Mouse (Mus musculus): ENCODE results near the gene Ghsr. TPM values are rescaled to one million over a fixed set of nuclear protein-coding genes. Genes with fewer than 3 reads are reported as not detected.
"Not testable (repeated sequence)": the region's sequence is repeated elsewhere in the genome, so short reads cannot be mapped to it uniquely, and the experiment has no call there.

Ghsr gene
- polyA plus RNA-seq, 1 experiment: not detected

GRCm38 (mm10) chr3:27377935-27378334, 6.8 kb downstream of the Ghsr start:
- no peak overlapping the region for H3ac ChIP-seq (ENCODE audit: control insufficient read depth, insufficient read length, low read depth)
- no peaks in the 10 kb centered on the region for H3K79me3 ChIP-seq (ENCODE audit: low read depth)
- no peaks in the 10 kb centered on the region for H3K79me2 ChIP-seq (ENCODE audit: control insufficient read depth, insufficient read depth)
- no peak for TF ChIP-seq MYOG (IDR thresholded peaks at IDR 0.05; ENCODE audit: control insufficient read depth, extremely low read depth, insufficient read length)
- no peak for TF ChIP-seq USF1 (IDR thresholded peaks at IDR 0.05; ENCODE audit: low read depth)
- TF ChIP-seq CEBPB (IDR thresholded peaks at IDR 0.05; ENCODE audit: low read depth): no peak
- TF ChIP-seq CTCF (IDR thresholded peaks at IDR 0.05; ENCODE audit: control insufficient read depth, insufficient read depth, insufficient read length): no peak
- TF ChIP-seq MAX (IDR thresholded peaks at IDR 0.05): no peak
- H3K4me3 ChIP-seq (ENCODE audit: insufficient read depth, poor library complexity, severe bottlenecking): no peak overlapping the region
- H3K36me3 ChIP-seq (ENCODE audit: control insufficient read depth, insufficient read depth): no peaks in the 10 kb centered on the region
- H3K27me3 ChIP-seq (ENCODE audit: control insufficient read depth, insufficient read depth, insufficient read length): peaks cover 12% of the 10 kb centered on the region

GRCm38 (mm10) chr3:27384836-27385235, 13.7 kb downstream of the Ghsr start:
- Histone ChIP-seq H3K27me3 (ENCODE audit: control insufficient read depth, insufficient read depth, insufficient read length) (peaks cover 17% of the 10 kb centered on the region), H3K79me3 (ENCODE audit: low read depth) (no peaks in the 10 kb centered on the region), H3K79me2 (ENCODE audit: control insufficient read depth, insufficient read depth) (no peaks in the 10 kb centered on the region), H3K4me3 (ENCODE audit: insufficient read depth, poor library complexity, severe bottlenecking) (no peak overlapping the region), H3K36me3 (ENCODE audit: control insufficient read depth, insufficient read depth) (no peaks in the 10 kb centered on the region), H3ac (ENCODE audit: control insufficient read depth, insufficient read length, low read depth) (no peak overlapping the region)
- TF ChIP-seq MAX (IDR thresholded peaks at IDR 0.05): no peak
- no peak for TF ChIP-seq CTCF (IDR thresholded peaks at IDR 0.05; ENCODE audit: control insufficient read depth, insufficient read depth, insufficient read length)
- TF ChIP-seq MYOG (IDR thresholded peaks at IDR 0.05; ENCODE audit: control insufficient read depth, extremely low read depth, insufficient read length): no peak
- no peak for TF ChIP-seq CEBPB (IDR thresholded peaks at IDR 0.05; ENCODE audit: low read depth)
- no peak for TF ChIP-seq MYOD1 (IDR thresholded peaks at IDR 0.05; ENCODE audit: control insufficient read depth, insufficient read length, low read depth)
- TF ChIP-seq FOSL1 (IDR thresholded peaks at IDR 0.05; ENCODE audit: insufficient read depth, low read length, poor library complexity, severe bottlenecking): no peak
- TF ChIP-seq USF1 (IDR thresholded peaks at IDR 0.05; ENCODE audit: low read depth): no peak

GRCm38 (mm10) chr3:27389923-27390322, 18.8 kb downstream of the Ghsr start:
- TF ChIP-seq MYOG (IDR thresholded peaks at IDR 0.05; ENCODE audit: control insufficient read depth, extremely low read depth, insufficient read length): no peak
- H3K79me3 ChIP-seq (ENCODE audit: low read depth): no peaks in the 10 kb centered on the region
- H3K79me2 ChIP-seq (ENCODE audit: control insufficient read depth, insufficient read depth): no peaks in the 10 kb centered on the region
- no peak overlapping the region for H3ac ChIP-seq (ENCODE audit: control insufficient read depth, insufficient read length, low read depth)
- no peaks in the 10 kb centered on the region for H3K27me3 ChIP-seq (ENCODE audit: control insufficient read depth, insufficient read depth, insufficient read length)
- no peak overlapping the region for H3K4me3 ChIP-seq (ENCODE audit: insufficient read depth, poor library complexity, severe bottlenecking)
- H3K36me3 ChIP-seq (ENCODE audit: control insufficient read depth, insufficient read depth): no peaks in the 10 kb centered on the region

- H3K27me3 ChIP-seq (ENCODE audit: control insufficient read depth, insufficient read depth, insufficient read length); H3ac ChIP-seq (ENCODE audit: control insufficient read depth, insufficient read length, low read depth); H3K79me2 ChIP-seq (ENCODE audit: control insufficient read depth, insufficient read depth); H3K4me3 ChIP-seq (ENCODE audit: insufficient read depth, poor library complexity, severe bottlenecking); H3K79me3 ChIP-seq (ENCODE audit: low read depth); H3K36me3 ChIP-seq (ENCODE audit: control insufficient read depth, insufficient read depth): not testable (repeated sequence)
Observed at GRCm38 (mm10) chr3:27400996-27401395, 29.8 kb downstream of the Ghsr start.

GRCm38 (mm10) chr3:27406440-27406839, 35.3 kb downstream of the Ghsr start:
- TF ChIP-seq CEBPB (IDR thresholded peaks at IDR 0.05; ENCODE audit: low read depth) (no peak), MAX (IDR thresholded peaks at IDR 0.05) (no peak), USF1 (IDR thresholded peaks at IDR 0.05; ENCODE audit: low read depth) (no peak)

GRCm38 (mm10) chr3:27408564-27408963, 37.4 kb downstream of the Ghsr start:
- H3K27me3 ChIP-seq (ENCODE audit: control insufficient read depth, insufficient read depth, insufficient read length): no peaks in the 10 kb centered on the region
- H3K79me2 ChIP-seq (ENCODE audit: control insufficient read depth, insufficient read depth): no peaks in the 10 kb centered on the region
- no peak overlapping the region for H3ac ChIP-seq (ENCODE audit: control insufficient read depth, insufficient read length, low read depth)
- H3K36me3 ChIP-seq (ENCODE audit: control insufficient read depth, insufficient read depth): no peaks in the 10 kb centered on the region
- no peak for TF ChIP-seq USF1 (IDR thresholded peaks at IDR 0.05; ENCODE audit: low read depth)
- H3K79me3 ChIP-seq (ENCODE audit: low read depth): no peaks in the 10 kb centered on the region
- no peak overlapping the region for H3K4me3 ChIP-seq (ENCODE audit: insufficient read depth, poor library complexity, severe bottlenecking)

More at GRCm38 (mm10) chr3:27406440-27406839, 35.3 kb downstream of the Ghsr start:
- Histone ChIP-seq H3K4me3 (ENCODE audit: insufficient read depth, poor library complexity, severe bottlenecking) (no peak overlapping the region), H3K27me3 (ENCODE audit: control insufficient read depth, insufficient read depth, insufficient read length) (peaks cover 1% of the 10 kb centered on the region), H3ac (ENCODE audit: control insufficient read depth, insufficient read length, low read depth) (no peak overlapping the region), H3K79me3 (ENCODE audit: low read depth) (no peaks in the 10 kb centered on the region), H3K79me2 (ENCODE audit: control insufficient read depth, insufficient read depth) (no peaks in the 10 kb centered on the region), H3K36me3 (ENCODE audit: control insufficient read depth, insufficient read depth) (no peaks in the 10 kb centered on the region)

GRCm38 (mm10) chr3:27411286-27411685, 40.1 kb downstream of the Ghsr start:
- TF ChIP-seq CEBPB (IDR thresholded peaks at IDR 0.05; ENCODE audit: low read depth): no peak
- TF ChIP-seq MAX (IDR thresholded peaks at IDR 0.05): no peak
- TF ChIP-seq MYOD1 (IDR thresholded peaks at IDR 0.05; ENCODE audit: control insufficient read depth, insufficient read length, low read depth): no peak
- TF ChIP-seq USF1 (IDR thresholded peaks at IDR 0.05; ENCODE audit: low read depth): no peak
- no peak for TF ChIP-seq CTCF (IDR thresholded peaks at IDR 0.05; ENCODE audit: control insufficient read depth, insufficient read depth, insufficient read length)
- TF ChIP-seq FOSL1 (IDR thresholded peaks at IDR 0.05; ENCODE audit: insufficient read depth, low read length, poor library complexity, severe bottlenecking): no peak
- TF ChIP-seq MYOG (IDR thresholded peaks at IDR 0.05; ENCODE audit: control insufficient read depth, extremely low read depth, insufficient read length): no peak
- no peak overlapping the region for H3ac ChIP-seq (ENCODE audit: control insufficient read depth, insufficient read length, low read depth)
- H3K27me3 ChIP-seq (ENCODE audit: control insufficient read depth, insufficient read depth, insufficient read length): no peaks in the 10 kb centered on the region
- H3K79me2 ChIP-seq (ENCODE audit: control insufficient read depth, insufficient read depth): no peaks in the 10 kb centered on the region
- peaks cover 6% of the 10 kb centered on the region for H3K36me3 ChIP-seq (ENCODE audit: control insufficient read depth, insufficient read depth)
- no peaks in the 10 kb centered on the region for H3K79me3 ChIP-seq (ENCODE audit: low read depth)
- no peak overlapping the region for H3K4me3 ChIP-seq (ENCODE audit: insufficient read depth, poor library complexity, severe bottlenecking)

All from C2C12 (cell line).